Mouse (Mus musculus) heart, adult 2 months (tissue): ENCODE results near the gene Ifitm1.

Source experiments
- CTCF ChIP-seq: fragments of 200-600 bp; IDR thresholded peaks from 2 replicates; pipeline ENCODE4 v1.8.1; 2022; ENCODE audit warnings: antibody characterized with exemption, mild to moderate bottlenecking, moderate library complexity
- POLR2A ChIP-seq: fragments of 200-500 bp; IDR thresholded peaks from 2 replicates; pipeline ENCODE4 v1.6.1; 2011; ENCODE audit warnings: mild to moderate bottlenecking, low read depth, low read length, control low read depth; ENCODE audit not compliant: insufficient read depth

DNA sequence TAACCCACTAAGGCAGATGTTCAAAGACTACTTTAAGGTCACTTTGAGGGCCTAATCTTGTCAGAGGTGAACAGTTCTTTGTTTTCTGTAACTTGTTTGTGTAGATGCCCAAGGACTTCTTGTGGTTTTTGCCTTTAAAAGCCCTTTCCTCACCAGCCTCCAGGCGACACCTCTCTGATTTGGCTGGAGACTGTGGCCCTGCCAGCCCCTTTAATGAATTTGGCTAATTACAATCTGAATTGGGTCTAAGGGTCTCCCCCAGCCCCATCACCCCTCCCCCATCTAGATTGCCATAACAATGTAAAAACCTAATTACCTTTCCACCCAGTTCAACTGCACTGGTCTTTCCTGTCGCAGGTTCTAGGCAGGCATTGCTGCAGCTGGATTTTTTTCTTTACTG, 4.3 kb upstream of the Ifitm1 start:
- TF ChIP-seq CTCF = no peak
- no peak for TF ChIP-seq POLR2A
